Mouse (Mus musculus) forebrain, embryonic 16.5 days (tissue): ENCODE data around the gene Fsd2. TPM values are rescaled to one million over a fixed set of nuclear protein-coding genes. Genes with fewer than 3 reads are reported as not detected.

Experiments
- ATAC-seq: fragments of 200-750 bp; cut with Nextera tagmentation; 2 replicates; pipeline ENCODE4 v1.8.0; 2017; ENCODE audit warnings: mild to moderate bottlenecking, moderate library complexity
- H3K27ac ChIP-seq: fragments of 300-500 bp; sonication (generic); 2 replicates; pipeline ENCODE4 v1.5.1; 2014; ENCODE audit warnings: low read length, control low read depth
- H3K27me3 ChIP-seq: fragments of 300-500 bp; sonication (generic); replicated peaks from 2 replicates; pipeline ENCODE4 v1.6.1; 2014; ENCODE audit warnings: low read length; ENCODE audit not compliant: control insufficient read depth, insufficient read depth
- H3K36me3 ChIP-seq: fragments of 300-500 bp; sonication (generic); 2 replicates; pipeline ENCODE4 v1.6.1; 2014; ENCODE audit not compliant: control insufficient read depth, insufficient read depth
- H3K4me1 ChIP-seq: fragments of 300-500 bp; sonication (generic); replicated peaks from 2 replicates; pipeline ENCODE4 v1.6.1; 2014; ENCODE audit warnings: low read length; ENCODE audit not compliant: control insufficient read depth, insufficient read depth
- H3K4me2 ChIP-seq: fragments of 300-500 bp; sonication (generic); 2 replicates; pipeline ENCODE4 v1.6.1; 2014; ENCODE audit warnings: mild to moderate bottlenecking, low read length, control low read depth
- H3K4me3 ChIP-seq: fragments of 300-500 bp; sonication (generic); replicated peaks from 2 replicates; pipeline ENCODE4 v1.5.1; 2014; ENCODE audit warnings: mild to moderate bottlenecking, low read length, control low read depth
- H3K9ac ChIP-seq: fragments of 300-500 bp; sonication (generic); replicated peaks from 2 replicates; pipeline ENCODE4 v1.6.1; 2014; ENCODE audit warnings: low read depth, low read length, control low read depth
- H3K9me3 ChIP-seq: fragments of 300-500 bp; sonication (generic); 2 replicates; pipeline ENCODE4 v1.6.1; 2016; ENCODE audit warnings: low read length; ENCODE audit not compliant: control insufficient read depth
- WGBS: fragments of 180-500 bp; shearing (Covaris S2); extraction: QIAGEN DNeasy Blood & Tissue Kit; methylation state at CpG from one replicate; pipeline ENCODE4 v1.1.7; 2014; 5-methylcytosine and 5-hydroxymethylcytosine counted together
- polyA plus RNA-seq: library from polyadenylated mRNA; unstranded; fragments of >200 nt; fragmentation: Nextera tagmentation; extraction: Ambion mirVana; gene quantifications from 2 replicates; pipeline ENCODE4 v1.2.1, GENCODE M21; 2015

Fsd2 gene
- polyA plus RNA-seq, 1 experiment from 2014 or later: 0.46 TPM

GRCm38 (mm10) chr7:81596086-81596485 is 29.3 kb upstream of the Fsd2 start:
- Histone ChIP-seq H3K27ac (no peak overlapping the region), H3K36me3 (peaks cover 32% of the 10 kb centered on the region), H3K9ac (no peak overlapping the region), H3K9me3 (no peaks in the 10 kb centered on the region), H3K27me3 (no peaks in the 10 kb centered on the region), H3K4me1 (no peaks in the 10 kb centered on the region), H3K4me2 (no peak overlapping the region), H3K4me3 (no peak overlapping the region)
- ATAC-seq: no peak
- WGBS: 80% methylated on average over 6 of the region's 6 CpGs

- no peak for ATAC-seq
Measured at GRCm38 (mm10) chr7:81595056-81595455, 28.3 kb upstream of the Fsd2 start.

GRCm38 (mm10) chr7:81593387-81593786 is 26.6 kb upstream of the Fsd2 start:
- Histone ChIP-seq H3K9ac (no peak overlapping the region), H3K36me3 (peaks cover 31% of the 10 kb centered on the region), H3K4me2 (no peak overlapping the region), H3K9me3 (no peaks in the 10 kb centered on the region), H3K4me1 (no peaks in the 10 kb centered on the region), H3K27me3 (no peaks in the 10 kb centered on the region), H3K27ac (no peak overlapping the region), H3K4me3 (no peak overlapping the region)
- ATAC-seq: no peak
- WGBS: 92% methylated on average over 8 of the region's 8 CpGs

More at GRCm38 (mm10) chr7:81595056-81595455, 28.3 kb upstream of the Fsd2 start:
- H3K4me3 ChIP-seq: no peak overlapping the region
- WGBS: 88% methylated on average over 5 of the region's 5 CpGs
- H3K9me3 ChIP-seq: no peaks in the 10 kb centered on the region
- no peak overlapping the region for H3K27ac ChIP-seq
- H3K4me1 ChIP-seq: no peaks in the 10 kb centered on the region
- H3K9ac ChIP-seq: no peak overlapping the region
- peaks cover 32% of the 10 kb centered on the region for H3K36me3 ChIP-seq
- no peaks in the 10 kb centered on the region for H3K27me3 ChIP-seq
- H3K4me2 ChIP-seq: no peak overlapping the region

DNA sequence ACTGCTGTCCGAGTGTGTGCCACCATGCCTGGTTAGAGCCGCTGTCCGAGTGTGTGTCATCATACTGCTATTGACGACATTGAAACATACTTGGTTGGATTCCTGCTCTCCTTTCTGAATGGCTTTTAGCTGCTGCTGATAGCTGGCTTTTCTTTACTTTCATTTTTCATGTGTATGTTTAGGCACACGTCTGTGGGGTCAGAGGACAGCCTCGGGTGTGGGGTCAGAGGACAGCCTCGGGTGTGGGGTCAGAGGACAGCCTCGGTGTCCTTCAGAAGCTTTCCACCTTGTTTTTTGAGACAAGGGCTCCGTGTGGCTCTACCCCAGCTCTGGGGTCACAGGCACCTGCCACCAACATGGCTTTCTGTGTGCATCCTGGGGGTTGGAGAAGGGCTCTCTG is 25.9 kb upstream of the Fsd2 start:
- no peaks in the 10 kb centered on the region for H3K4me1 ChIP-seq
- no peaks in the 10 kb centered on the region for H3K27me3 ChIP-seq
- no peaks in the 10 kb centered on the region for H3K9me3 ChIP-seq
- H3K4me2 ChIP-seq: no peak overlapping the region
- 87% methylated on average over 9 of the region's 9 CpGs for WGBS
- ATAC-seq: no peak
- peaks cover 25% of the 10 kb centered on the region for H3K36me3 ChIP-seq
- no peak overlapping the region for H3K4me3 ChIP-seq
- H3K27ac ChIP-seq: no peak overlapping the region
- H3K9ac ChIP-seq: no peak overlapping the region

- Histone ChIP-seq H3K27me3 (no peaks in the 10 kb centered on the region), H3K4me2 (no peak overlapping the region), H3K27ac (no peak overlapping the region), H3K4me1 (no peaks in the 10 kb centered on the region), H3K9me3 (no peaks in the 10 kb centered on the region), H3K36me3 (peaks cover 30% of the 10 kb centered on the region), H3K4me3 (no peak overlapping the region), H3K9ac (no peak overlapping the region)
- no peak for ATAC-seq
- WGBS: 90% methylated on average over 4 of the region's 4 CpGs
Measured at GRCm38 (mm10) chr7:81587238-81587637, 20.5 kb upstream of the Fsd2 start.

DNA sequence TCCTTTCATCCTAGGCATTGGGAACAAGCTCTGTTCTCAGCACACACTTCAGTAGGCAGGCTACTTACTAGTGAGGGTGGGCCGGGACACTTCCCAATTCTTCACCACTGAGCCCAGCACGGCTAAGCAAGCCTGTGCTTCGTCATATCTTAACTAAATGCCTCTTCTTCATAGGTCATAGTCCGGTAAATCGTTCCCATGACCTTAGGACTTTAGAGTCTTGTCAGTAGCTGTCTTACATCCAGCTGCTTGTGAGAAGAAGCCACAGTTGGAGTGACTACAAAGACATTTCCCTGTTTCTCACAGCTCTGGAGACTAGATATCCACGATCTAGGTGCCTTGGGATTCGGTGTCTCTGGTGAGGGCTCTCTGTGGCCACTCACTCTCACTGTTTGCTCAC is 18.6 kb upstream of the Fsd2 start:
- 89% methylated on average over 7 of the region's 7 CpGs for WGBS
- Histone ChIP-seq H3K4me3 (no peak overlapping the region), H3K27me3 (no peaks in the 10 kb centered on the region), H3K27ac (no peak overlapping the region), H3K9ac (no peak overlapping the region), H3K9me3 (no peaks in the 10 kb centered on the region), H3K36me3 (peaks cover 22% of the 10 kb centered on the region), H3K4me1 (no peaks in the 10 kb centered on the region), H3K4me2 (no peak overlapping the region)
- no peak for ATAC-seq

- no peaks in the 10 kb centered on the region for H3K9me3 ChIP-seq
- ATAC-seq: no peak
- H3K36me3 ChIP-seq: peaks cover 20% of the 10 kb centered on the region
- no peaks in the 10 kb centered on the region for H3K4me1 ChIP-seq
- no peak overlapping the region for H3K4me3 ChIP-seq
- no peak overlapping the region for H3K27ac ChIP-seq
- no peak overlapping the region for H3K9ac ChIP-seq
- H3K27me3 ChIP-seq: no peaks in the 10 kb centered on the region
- WGBS: 66% methylated on average over 3 of the region's 3 CpGs
- H3K4me2 ChIP-seq: no peak overlapping the region
Measured at GRCm38 (mm10) chr7:81583512-81583911, 16.8 kb upstream of the Fsd2 start.

- ATAC-seq: no peak
- Histone ChIP-seq H3K4me2 (no peak overlapping the region), H3K4me3 (no peak overlapping the region), H3K9ac (no peak overlapping the region), H3K9me3 (no peaks in the 10 kb centered on the region), H3K4me1 (0 out of 2 replicates have a peak, but pooled peaks cover 2% of the 10 kb centered on the region), H3K27me3 (no peaks in the 10 kb centered on the region), H3K36me3 (no peaks in the 10 kb centered on the region; the same call in 1 of the 2 replicates), H3K27ac (no peak overlapping the region)
- WGBS: 99% methylated on average over 5 of the region's 5 CpGs
Measured at GRCm38 (mm10) chr7:81579312-81579711, 12.6 kb upstream of the Fsd2 start.

DNA sequence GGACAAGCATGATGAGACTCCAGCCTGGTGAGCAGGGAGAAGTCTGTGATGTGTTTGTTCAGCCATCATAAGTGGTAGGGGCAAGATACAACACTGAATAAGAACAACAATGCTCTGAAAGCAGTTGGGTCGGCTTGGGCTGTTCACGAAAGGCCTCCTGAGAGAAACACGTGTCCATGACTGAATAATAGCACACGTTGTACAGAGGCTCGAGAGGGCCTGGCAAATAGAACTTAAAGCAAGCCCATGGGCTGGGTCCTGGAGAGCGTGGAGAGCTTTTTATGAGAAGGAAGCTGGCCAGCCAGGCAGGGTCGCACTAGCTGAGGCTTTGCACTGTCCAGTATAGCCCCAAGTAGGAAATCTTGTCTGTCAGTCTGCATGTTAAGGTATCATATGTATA is 11.7 kb upstream of the Fsd2 start:
- H3K27me3 ChIP-seq: no peaks in the 10 kb centered on the region
- H3K9ac ChIP-seq: no peak overlapping the region
- no peak overlapping the region for H3K4me2 ChIP-seq
- H3K27ac ChIP-seq: no peak overlapping the region
- H3K36me3 ChIP-seq: no peaks in the 10 kb centered on the region; the same call in 1 of the 2 replicates
- 0 out of 2 replicates have a peak, but pooled peaks cover 2% of the 10 kb centered on the region for H3K4me1 ChIP-seq
- no peaks in the 10 kb centered on the region for H3K9me3 ChIP-seq
- no peak overlapping the region for H3K4me3 ChIP-seq
- ATAC-seq: no peak
- 90% methylated on average over 7 of the region's 7 CpGs for WGBS

- Histone ChIP-seq H3K9me3 (no peaks in the 10 kb centered on the region), H3K4me2 (no peak overlapping the region), H3K4me1 (peaks cover 6% of the 10 kb centered on the region), H3K4me3 (no peak overlapping the region), H3K27ac (no peak overlapping the region), H3K9ac (no peak overlapping the region), H3K36me3 (no peaks in the 10 kb centered on the region; the same call in 1 of the 2 replicates), H3K27me3 (no peaks in the 10 kb centered on the region)
- ATAC-seq: no peak
- 91% methylated on average over 3 of the region's 3 CpGs for WGBS
Measured at GRCm38 (mm10) chr7:81577872-81578271, 11.1 kb upstream of the Fsd2 start.
